Mouse (Mus musculus) frontal cortex, postnatal 25 days (tissue): Measurements from ENCODE around the gene Dlgap4.

Source experiments
- DNase-seq, 2 experiments: peaks; one replicate each; pipeline ENCODE4 v3.0.0; 2022; ENCODE audit warnings: low spot score in 2 of 2

Dlgap4 gene

DNA sequence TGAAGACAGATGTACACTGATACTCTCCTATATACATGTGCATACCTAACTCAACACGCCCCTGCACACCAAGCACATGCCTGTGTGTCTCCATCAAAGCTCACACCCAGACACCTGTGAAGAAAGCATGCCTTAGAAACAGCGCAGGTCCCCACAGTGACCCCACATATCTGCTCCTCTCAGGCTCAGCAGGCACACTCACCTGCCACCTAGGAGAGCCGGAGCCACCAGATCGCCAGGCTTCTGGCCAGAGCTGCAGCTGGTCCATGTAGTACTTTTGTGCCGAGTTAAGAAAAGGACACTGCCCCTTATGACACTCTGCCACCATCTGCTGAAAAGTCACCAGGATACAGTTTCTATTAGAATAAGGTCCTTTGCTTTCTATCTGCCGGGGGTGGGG, 103.2 kb downstream of the Dlgap4 start:
- DNase-seq, result no peak

- DNase-seq, result no peak
Measured at GRCm38 (mm10) chr2:156717320-156718281, 104.1 kb downstream of the Dlgap4 start.

DNA sequence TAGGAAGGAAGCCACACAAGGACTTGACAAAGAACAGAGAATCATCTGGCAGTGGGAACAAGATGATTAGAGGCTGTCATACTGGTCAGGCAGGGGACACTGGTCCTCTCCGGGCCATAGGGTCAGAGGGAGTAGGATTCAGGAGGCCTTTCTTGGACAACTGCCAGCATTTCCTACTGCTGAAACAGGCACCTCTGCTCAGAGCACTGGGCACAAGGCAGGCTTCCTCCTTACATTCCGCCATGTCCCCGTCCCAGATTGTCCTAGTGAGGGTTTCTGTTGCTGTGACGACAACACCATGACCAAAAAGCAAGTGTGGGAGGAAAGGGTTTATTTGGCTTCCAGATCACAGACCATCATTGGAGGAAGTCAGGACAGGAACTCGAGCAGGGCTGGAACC, 105.3 kb downstream of the Dlgap4 start:
- DNase-seq, result no peak

DNA sequence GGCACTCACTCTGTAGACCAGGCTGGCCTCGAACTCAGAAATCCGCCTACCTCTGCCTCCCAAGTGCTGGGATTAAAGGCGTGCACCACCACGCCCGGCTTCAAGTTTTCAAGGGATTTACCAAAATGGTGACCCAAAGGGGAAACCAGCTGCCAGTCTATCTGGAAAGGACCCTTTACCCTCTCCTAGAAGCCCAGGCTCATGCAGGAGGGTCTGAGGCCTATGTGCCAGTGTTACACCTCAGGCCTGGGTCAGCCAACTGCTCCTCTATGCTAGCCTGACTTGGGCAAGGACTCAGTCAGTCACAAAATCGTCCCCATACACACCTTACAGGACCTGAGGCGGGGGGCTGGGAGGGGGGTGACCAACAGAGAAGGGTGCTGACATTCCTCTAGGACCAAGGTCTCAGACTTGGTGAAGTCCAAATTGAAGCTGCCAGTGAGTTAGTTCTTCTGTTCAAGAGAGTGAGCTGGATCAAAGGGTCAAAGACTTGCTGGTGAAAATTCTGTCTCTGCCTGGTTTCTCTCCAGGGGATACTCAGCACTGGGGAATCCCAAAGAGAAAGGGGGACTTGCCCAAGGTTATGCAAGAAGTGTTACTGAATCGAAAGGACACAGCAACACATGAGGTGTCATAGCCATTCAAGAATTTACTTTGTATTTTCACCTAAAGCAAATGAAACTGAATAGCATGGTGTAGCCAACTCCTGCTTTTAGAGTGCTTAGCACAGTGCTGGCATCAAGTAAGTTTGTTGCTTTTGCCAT, 106.2 kb downstream of the Dlgap4 start:
- DNase-seq, result no peak

DNA sequence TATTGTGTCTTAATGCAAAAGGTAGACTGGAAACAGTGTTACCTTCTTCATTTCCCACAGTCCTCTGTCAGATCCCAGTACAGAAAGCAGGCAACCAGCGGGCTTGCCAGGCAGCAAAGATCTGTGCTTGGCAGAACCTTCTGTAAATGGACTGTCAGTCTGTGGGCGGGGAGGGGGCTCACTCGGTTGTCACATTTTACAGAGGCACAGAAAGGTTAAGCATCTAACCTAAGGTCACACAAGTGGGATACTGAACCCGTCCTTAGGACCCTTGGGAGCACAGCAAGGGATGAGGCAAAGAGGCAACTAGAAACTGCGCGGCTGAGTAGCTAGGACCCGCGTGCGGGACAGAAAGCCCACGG, 106.8 kb downstream of the Dlgap4 start:
- DNase-seq, result peak in 1 of 2 experiments; percentile 48

- DNase-seq, result peak; percentile 86 to 92
Measured at GRCm38 (mm10) chr2:156720675-156721553, 107.4 kb downstream of the Dlgap4 start.

DNA sequence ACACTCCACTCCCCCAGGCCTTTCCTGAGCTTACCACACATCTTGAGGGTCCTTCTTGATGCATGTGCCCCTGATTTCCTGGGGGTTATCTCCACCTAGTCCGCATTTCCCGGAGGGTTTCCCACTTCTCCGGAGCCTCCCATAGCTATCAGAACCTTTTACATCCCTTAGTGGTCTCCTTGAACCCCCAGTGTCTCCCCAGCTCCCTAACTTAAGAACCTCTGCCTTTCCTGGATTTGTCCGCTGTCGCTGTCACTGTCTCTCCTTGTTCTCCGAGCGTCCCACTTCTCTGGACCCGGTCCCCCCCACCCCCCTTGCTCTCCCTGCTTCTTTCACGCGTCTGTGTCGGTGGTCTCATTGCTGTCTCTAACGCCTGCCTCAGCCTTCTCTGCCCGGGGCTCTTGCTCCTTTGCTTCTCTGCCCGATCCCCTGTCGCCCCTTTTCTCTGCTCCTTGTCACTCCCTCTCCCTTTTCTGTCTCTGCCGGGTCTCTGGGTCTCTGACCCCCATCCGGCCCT, 108.1 kb downstream of the Dlgap4 start:
- DNase-seq, result no peak

DNA sequence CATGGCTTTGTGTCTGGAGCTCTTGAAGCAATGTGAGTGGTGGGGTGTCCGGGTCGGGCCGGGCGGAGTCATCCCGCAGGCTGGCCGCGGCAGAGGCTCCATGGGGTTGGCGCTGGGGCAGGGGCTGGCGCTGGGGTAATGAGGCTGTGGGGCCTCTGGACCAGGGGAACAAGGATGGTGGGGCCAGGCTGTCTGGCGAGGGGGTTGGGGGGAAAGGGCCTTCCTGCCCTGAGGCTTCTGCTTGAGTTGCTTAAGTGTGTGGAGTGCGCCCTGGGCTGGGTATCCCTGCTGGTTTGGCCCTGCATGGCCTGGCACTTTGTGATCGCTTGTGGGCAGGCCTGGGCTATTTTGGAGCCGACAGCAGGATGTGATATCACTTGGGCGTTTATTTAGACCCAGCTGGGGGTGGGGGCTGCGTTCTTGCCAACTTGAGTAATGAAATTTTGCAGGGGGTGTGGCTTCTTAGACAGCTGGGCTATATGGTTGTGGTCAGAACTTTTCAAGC, 108.6 kb downstream of the Dlgap4 start:
- DNase-seq, result peak; percentile 43 to 59

GRCm38 (mm10) chr2:156722752-156723151, 109.2 kb downstream of the Dlgap4 start:
- DNase-seq, result no peak

DNA sequence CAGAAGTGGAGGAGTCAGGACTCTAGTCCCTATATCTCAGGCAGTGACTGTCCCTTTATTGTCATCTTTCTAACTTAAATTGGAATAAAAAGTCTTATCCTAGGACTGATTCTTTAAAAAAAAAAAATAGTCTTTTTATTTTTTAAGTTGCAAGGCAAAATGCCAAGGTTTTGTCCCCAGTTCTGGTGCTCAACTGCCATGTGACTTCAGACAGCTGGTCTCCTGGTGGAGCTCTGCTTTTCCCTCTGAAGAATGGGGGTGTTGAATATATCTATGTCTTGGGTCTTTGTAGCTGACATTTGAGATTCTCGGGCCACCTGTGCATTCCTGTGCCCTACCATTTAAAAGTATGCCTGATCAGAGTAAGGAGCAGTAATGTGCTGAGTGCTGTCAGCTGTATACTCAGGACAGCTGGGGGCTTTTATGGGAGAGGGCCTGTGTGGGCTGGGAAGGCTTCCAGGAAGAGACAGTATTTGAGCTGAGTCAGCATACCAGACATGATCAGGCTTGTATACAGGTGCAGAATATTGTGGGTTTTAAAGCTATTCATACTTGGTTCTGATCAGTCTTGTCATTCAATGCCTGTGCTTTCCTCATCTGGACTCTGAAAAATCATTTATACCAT, 110.5 kb downstream of the Dlgap4 start:
- no peak for DNase-seq

- no peak for DNase-seq
Measured at GRCm38 (mm10) chr2:156724871-156725270, 111.4 kb downstream of the Dlgap4 start.

- no peak for DNase-seq
Measured at GRCm38 (mm10) chr2:156726344-156726743, 112.8 kb downstream of the Dlgap4 start.

- no peak for DNase-seq
Measured at GRCm38 (mm10) chr2:156726878-156727277, 113.4 kb downstream of the Dlgap4 start.

GRCm38 (mm10) chr2:156729537-156730469, 116.3 kb downstream of the Dlgap4 start:
- no peak for DNase-seq

GRCm38 (mm10) chr2:156730501-156730921, 117.0 kb downstream of the Dlgap4 start:
- no peak for DNase-seq

DNA sequence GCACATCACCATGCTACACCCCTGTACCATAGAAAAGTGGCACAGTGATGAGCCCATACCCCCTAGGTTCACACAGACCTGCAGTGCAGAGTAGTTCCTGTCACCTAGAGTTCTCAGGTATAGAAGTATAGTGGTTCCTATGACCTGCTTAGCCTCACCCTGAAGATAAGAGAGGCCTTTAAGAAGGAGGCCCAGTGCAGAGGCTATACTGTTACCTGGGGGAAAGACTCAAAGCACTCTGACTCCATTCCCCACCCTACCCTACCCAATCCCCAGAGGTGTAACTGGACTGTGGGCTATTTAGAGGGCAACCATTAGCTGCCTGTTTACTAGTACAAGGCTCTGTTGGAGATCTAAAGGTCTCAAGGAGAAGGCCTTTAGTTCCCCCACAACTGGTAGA, 118.1 kb downstream of the Dlgap4 start:
- no peak for DNase-seq

GRCm38 (mm10) chr2:156732109-156732508, 118.6 kb downstream of the Dlgap4 start:
- peak; percentile 30 to 61 for DNase-seq

DNA sequence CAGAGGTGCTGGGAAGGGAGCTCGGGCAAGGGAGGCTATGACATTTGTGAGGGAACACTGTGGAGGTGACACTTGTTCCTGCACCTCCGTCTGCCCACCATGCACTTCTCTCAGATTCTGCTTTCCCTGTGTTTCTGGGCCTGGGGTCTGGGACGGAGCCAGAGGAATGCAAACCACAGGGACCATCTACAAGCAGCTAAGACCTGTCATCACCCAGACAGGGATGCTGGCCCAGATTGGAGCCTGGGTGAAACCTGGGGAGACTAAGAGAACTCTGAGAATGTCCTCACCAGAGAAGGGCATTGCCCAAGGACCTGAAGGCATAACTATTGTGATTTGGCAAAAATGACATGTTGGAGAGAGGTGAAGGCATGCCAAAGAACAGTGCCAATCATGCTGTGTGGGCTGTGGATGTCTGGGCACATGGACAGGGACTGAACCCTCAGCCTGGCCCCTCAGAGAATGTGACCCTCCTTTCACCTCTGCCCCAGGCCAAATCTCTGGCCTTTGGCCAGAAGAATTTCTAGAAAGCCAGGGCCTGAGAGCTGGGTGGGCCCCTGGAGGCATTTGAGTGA, 122.3 kb downstream of the Dlgap4 start:
- DNase-seq, result no peak

DNA sequence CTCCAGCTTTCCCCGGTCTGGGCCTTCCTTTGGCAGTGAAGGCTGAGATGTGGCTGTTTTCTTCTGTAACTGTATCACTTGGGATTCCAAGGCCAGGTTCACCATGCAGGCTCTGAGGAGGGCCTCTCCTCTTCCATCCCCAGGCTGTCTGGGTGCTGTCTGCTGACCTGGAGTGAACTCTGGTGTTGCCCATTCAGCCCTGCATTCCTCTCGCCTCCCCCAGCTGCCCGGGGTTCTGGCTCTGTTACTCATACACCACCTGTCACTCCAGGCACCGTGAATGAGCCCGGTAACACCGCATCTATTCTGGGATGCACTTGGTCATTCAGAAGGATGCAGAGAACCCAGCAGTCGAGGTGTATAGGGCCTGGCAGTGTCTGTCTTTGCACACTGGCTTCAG, 123.3 kb downstream of the Dlgap4 start:
- DNase-seq, result no peak
